Mouse (Mus musculus) cerebellum, adult 11-12 months (tissue): ENCODE measurements at regions not wholly inside any gene's neighbourhood (a gene's known extent, or its start where the extent isn't known, plus 50 kb on each side); places are given as distances from the start of the nearest gene placed in this dataset.

ENCODE experiments used
- DNase-seq: peaks from one replicate; pipeline ENCODE4 v3.0.0; 2022

DNA sequence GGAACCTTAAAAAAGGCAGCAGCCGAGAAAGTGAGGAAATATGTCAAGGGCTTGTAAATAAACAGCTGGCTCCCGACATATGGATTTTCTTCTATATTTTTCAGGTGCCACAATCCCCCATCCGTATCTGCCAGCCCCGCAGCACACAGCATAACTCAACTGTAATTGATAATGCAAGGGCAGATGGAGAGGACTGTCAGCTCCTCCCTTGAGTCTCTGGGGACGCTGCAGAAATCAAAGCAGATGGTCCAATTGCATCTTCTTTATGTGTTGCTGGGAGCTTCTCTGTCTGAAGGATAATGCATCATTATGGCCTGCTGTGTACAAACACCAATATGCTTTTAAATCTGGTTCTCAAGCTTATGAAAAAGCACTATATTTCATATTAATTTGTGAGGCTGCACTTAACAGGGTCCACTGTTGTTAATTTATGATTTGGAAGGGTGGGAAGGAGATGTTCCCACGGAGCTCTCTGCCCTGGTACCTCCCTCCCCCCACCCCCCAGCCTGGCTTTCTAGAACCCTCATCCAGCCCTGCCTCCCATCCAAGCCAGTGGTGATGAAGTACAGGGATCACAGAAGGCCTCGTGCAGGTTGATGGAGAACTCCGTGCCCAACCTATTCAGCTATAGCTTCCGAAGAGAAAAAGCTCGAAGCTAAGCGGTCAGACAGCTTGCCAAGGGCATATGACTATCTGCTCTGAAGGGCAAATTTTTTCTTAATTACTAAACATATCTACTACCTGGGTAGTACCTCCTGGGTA, 603.7 kb downstream of the Tox3 start:
- no peak for DNase-seq

- DNase-seq: no peak
These were observed 609.5 kb downstream of the Tox3 start for GRCm38 (mm10) chr8:89738657-89739056.

DNA sequence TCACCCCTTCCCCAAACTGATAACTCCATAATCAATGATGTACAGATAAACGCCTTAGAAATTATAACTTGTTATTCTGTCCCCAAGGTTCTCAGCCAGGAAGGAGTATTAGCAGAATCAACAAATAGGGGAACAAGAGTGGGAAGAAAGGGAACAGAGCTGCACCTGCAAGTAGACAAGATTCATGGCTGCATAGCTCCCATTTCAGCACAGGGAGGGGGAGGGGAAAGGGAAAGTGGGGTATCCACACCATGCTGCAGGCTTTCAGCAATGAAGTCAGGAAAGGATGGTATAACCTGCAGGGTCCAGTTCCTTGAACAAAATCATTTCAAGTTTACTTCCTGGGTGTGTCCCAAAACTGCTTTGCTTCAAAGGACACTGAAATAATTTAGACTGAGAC, 610.5 kb downstream of the Tox3 start:
- no peak for DNase-seq

- no peak for DNase-seq
These were observed 620.9 kb downstream of the Tox3 start for GRCm38 (mm10) chr8:89727252-89727651.

DNA sequence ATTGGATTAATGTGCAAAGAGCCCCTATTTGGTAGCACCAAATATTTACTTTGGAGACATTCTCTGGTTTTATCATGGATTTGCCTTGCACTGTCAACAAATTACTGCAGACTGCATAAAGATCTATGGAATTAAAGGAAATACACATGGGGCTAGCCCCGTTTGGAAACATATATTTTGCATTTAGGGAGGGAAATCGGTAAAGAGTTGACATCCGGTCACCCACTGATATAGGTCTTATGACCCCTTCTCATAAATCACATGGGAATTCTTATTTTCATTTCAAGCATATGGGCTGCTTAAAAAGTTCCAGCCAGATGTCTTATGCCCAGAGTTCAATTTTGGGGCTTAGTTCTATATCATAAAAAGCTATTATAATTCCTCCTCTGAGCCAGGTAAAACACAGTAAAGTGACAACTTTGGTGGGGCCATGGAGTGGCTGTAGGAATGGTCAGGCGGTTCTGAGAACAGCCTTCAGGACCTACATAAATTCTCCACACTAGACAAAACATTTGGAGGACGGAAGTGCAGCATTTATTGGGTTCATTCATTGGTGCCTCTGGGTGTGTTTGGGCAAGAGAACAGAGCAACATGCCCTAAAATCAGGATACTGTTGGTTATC, 626.3 kb downstream of the Tox3 start:
- no peak for DNase-seq

GRCm38 (mm10) chr8:89713880-89714279, 634.3 kb downstream of the Tox3 start:
- DNase-seq: no peak

DNA sequence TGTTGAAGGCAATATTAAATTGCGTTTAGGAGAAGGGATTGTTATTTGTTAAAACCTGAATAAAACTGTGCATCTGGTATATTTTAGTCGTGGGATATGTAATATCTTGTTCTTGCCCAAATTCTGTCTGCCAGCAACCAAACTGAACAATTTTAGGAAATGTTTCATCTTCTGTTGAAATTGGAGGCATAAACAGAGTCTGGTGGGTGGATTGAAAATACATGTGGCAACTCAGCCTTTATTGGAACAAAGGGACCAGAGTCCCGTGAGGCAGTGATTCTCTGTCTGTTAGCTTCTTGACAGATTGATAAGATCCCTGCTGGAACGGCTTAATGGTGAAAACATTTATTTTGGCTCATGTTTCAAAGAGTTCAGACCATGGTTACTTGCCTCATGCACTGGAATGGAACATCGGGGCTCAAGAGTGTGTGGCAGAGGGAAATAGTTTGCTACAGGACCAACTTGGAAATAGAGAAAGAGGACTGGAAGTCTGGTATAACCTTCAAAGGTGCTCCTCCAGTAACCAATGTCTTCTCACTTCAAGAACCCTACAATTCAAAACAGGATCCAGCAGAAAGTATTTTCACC, 640.7 kb downstream of the Tox3 start:
- DNase-seq: no peak

DNA sequence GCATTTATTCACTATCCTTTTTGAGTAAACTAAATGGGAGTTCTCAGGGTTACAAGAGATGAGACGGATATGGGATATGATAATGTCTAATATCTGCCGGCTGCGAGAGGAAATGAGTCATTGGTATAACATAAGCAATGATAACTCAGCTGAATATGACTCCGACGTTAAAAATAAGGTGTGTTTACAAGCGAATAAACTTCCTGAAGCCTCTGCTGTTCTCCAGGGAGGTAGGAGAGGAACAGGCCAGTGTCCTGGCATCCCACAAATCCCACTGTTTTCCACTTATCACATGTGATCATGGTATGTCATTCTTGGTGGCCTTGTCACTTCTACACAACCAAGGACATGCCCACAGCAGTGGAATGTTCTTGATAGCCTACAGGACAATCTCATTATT, 641.7 kb upstream of the Sall1 start:
- DNase-seq: no peak

DNA sequence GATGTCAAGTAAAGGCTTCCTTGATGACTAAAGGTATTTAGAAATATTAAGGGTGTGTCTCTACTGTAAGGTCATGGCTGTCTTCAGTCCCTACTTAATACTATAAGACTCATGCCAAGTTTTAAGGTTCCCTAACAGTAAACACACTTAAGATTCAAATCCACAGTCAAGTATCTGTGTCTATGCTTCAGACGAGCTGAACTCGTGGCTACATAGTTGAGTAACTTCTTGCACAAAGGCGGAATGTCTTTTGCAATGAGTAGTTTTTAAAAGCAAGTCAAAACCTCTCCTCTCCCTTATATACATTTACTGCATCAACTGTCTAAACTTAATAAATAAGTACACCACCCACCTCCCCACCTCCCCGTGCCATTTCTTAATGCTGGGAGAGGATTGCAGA, 637.0 kb upstream of the Sall1 start:
- DNase-seq: no peak

DNA sequence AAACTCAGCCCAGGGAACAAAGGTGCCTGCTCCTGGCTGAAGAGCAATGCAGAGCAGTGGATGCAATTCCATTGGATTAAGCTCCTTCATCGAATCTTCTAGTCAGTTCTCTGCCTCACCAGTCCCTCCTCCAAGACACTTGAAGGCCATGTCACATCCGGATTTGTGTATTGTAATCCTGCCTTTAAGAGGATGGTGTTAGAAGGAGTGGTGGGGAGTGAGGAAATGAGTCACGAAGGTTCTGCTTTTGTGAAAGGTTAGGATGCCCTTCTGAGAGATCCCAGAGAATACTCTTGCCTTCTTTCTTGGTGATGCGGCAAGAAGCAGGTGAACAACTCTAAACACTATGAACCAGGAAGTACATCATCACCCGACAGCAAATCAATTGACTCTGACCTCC, 636.4 kb upstream of the Sall1 start:
- no peak for DNase-seq

GRCm38 (mm10) chr8:89679551-89679950, 635.6 kb upstream of the Sall1 start:
- no peak for DNase-seq

GRCm38 (mm10) chr8:89677266-89677665, 633.3 kb upstream of the Sall1 start:
- no peak for DNase-seq

DNA sequence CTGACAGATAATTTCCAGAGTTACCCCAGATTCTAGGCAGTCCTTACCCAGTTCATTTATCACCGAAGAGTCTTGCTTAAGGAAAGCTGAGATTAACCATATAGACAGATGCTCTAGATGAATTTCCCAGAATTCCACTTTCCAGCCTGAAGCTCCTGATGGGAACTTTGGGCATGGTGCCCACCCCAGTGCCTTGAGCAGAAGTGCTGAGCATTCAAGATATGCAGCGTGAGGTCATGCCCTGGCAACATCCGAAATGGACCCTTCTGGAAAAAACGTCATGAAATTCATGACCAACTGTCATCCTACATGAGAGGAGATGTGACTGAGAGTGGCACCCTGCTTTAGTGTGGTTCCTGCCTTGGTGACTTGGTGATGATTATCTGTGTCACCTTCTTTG, 629.9 kb upstream of the Sall1 start:
- no peak for DNase-seq

GRCm38 (mm10) chr8:89672631-89673030, 628.7 kb upstream of the Sall1 start:
- DNase-seq: no peak

DNA sequence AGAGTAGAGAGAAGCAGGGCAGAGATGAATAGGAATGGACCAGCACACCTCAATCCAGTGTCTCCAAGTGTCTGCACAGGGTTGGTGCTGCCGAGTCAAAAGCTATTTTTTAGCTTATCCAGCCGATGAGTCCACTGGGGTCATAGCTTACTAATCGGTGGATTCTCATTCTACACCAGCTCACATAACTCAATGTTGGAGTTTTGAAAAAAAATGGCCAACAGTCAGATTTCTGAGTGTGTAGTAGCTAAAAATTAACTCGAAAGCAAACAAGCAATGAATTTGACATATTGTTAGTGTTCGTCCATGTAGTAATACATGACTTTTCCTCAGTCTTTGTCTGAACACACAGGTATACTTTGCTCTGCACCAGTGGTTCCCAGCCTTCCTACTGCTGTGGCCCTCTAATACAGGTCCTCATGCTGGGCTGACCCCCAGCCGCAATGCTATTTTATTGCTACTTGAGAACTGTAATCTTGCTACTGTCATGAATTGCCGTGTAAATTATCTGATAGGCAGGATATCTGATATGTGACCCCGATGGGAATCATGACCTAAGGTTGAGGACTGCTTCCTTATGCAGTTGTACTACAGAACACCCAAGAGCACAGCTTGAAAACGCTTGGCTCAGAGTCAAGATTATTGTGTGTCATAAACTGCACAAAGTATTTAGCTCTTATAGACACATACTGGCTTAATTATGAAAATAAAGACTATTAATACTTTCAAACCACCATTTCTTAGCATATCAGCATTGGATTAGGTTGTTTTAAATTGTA, 621.1 kb upstream of the Sall1 start:
- DNase-seq: no peak

DNA sequence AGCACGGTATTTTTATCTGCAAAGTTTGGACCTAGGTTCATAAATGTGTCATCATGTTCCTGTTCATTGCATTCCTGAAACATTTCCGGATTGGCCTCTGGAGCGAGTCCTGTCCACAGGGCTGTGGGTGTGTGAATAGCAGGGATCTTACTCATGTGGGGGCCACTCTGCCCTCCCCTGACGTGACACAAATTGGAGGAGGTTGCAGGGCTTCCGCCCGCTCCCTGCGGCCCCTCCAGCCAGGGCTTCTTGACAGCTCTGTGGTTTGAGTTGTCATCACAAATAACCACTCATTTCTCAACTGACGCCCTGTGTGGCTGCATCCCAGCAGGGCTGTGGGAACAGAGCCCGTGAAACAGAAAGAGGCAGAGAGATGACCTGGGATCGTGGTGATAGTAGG, 619.9 kb upstream of the Sall1 start:
- DNase-seq: no peak

GRCm38 (mm10) chr8:89658998-89659944, 615.3 kb upstream of the Sall1 start:
- DNase-seq: no peak

- DNase-seq: no peak
These were observed 611.4 kb upstream of the Sall1 start for GRCm38 (mm10) chr8:89655369-89655768.

- no peak for DNase-seq
These were observed 605.4 kb upstream of the Sall1 start for GRCm38 (mm10) chr8:89649207-89649890.

DNA sequence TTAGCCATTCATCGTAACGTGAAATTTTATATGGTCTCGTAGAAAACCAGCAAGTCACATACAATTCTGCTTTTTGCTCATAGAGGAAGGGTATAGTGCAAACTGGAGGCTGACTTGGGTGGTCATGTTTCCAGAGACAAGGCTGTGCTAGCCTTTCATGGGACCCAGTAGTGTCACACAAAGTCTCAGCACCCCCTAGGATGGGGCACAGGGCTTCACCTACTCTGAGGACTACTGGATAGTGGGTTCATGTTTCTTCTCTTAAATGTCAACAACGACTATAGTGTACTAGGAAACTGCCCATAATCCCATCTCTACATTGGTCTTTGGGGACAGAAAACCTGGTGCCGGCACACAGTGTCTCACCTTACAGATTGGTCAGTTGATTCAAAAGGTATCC, 603.0 kb upstream of the Sall1 start:
- no peak for DNase-seq

- no peak for DNase-seq
These were observed 597.4 kb upstream of the Sall1 start for GRCm38 (mm10) chr8:89641339-89641738.

DNA sequence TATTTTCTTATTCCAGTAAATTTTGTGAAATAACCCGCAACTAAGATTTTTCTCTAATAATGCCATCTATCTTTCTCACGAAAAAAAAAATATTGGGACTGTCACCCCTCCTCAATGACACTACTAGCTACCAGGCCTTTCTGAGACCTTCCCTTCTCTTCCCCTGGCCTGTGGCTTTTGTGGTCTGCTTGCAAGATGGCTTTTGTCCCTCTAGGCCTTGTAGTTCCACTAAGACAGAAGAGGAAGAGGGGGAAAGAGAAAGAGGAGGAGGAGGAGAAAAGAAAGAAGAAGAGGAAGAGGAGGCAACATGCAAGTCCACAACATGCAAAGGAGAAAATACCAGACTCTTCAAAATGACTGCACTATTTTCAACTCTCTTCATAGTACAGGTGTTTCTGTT, 590.9 kb upstream of the Sall1 start:
- DNase-seq: no peak
